Mouse (Mus musculus): ENCODE data around the gene Gm11096.

Gm11096 gene

DNA sequence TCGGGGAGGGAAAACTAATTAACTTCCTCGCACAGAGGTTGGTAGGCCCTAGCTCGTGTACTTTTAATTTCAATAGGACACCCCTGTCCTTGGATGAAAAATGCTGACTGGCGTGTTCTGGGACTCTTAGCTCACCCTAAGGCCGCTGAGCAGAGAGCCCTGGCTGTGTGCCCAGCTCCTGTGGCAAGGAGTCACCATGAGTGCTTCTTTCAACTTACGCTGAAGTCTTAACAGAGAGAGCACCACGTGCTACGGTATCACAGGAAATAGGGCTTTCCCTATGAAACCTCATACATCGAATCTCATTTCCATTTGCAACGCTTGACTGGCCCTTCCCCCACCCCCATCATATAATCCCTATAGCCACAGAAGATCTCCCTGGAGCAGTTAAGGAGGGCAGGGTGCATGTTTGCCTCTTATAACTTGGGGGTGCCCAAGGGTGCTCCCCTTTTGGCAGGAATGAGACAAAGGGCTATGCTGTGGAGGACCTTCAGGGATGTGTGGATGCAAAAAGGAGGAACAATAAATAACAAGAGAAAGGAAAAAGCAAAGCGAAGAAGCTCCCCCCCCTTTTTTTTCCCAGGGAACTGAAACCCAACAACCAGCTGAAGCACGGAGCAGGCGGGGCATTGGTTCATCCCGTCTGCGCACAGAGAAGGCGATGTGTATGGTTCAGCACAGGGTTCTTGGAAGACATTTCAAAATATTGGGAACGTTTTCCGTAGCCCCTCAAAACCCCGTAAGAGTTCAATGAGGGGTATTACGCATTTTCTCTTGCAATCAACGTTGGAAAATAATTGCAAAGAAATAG lies 39.0 kb downstream of the Gm11096 start:
- CTCF ChIA-PET: no interaction called here

DNA sequence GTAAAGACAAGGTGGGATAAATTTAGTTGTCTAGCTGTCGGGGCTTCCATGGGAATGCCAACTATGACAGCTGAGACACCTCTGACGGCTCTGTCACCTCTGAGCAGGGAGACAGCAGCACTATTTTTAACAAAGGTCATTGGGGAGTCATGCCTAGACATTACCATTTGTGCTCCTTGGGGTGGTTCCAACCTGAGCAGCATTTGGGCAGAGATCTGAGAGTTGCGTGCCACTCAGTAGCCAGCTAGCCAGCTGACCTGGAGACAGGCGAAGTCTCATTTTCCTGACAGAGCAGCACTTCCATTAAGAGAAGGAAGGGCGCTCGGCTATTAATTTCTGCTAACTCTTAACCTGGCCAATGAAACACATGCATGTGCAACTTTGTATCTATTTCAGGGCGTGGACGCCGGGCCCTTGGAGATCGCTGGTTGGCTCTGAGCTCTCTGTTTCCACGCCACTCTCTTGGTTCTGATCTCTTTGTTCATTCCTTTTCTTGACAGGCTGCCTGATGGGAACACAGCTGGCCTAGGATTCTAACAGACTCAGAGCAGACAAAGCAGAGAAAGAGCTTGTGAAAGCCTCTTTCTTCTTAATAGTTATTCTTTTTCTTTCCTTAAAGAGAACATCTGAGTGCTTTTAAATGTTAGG lies 40.4 kb downstream of the Gm11096 start:
- CTCF ChIA-PET: no interaction called here

DNA sequence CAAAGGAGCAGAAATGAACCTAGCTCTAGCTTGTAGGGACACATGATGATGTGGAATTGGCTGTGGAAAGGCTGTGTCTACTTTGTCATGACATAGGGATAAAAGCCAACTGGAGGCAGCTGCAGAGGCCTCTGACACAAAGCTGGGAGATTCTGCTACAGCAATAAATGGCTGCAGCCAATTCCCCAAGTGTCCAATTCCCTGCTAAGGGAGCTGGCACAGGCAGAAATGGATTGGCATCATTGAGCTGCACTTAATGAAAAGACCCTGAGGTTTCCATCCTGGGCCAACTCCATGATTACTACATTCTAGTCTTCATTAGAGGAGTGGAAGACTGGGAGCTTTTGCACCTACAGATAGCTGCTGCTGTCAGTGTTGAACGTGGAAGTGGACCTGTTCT lies 44.8 kb downstream of the Gm11096 start:
- CTCF ChIA-PET: no interaction called here

All from spleen, embryonic (tissue).